Mouse (Mus musculus) CH12.LX (cell line): ENCODE measurements at regions not wholly inside any gene's neighbourhood (a gene's known extent, or its start where the extent isn't known, plus 50 kb on each side); places are given as distances from the start of the nearest gene placed in this dataset.
"Not testable (repeated sequence)": the region's sequence is repeated elsewhere in the genome, so short reads cannot be mapped to it uniquely, and the experiment has no call there.

Source experiments
- CHD2 ChIP-seq: IDR thresholded peaks from 2 replicates; pipeline ENCODE4 v1.6.1; 2011; ENCODE audit warnings: low read length, improper control_type of control experiment
- ELF1 ChIP-seq: IDR thresholded peaks from 2 replicates; pipeline ENCODE4 v1.6.1; 2014; ENCODE audit warnings: low read depth, mild to moderate bottlenecking, inconsistent platforms, low read length, improper control_type of control experiment
- EP300 ChIP-seq: IDR thresholded peaks from 2 replicates; pipeline ENCODE4 v1.6.1; 2011; ENCODE audit warnings: low read length, improper control_type of control experiment
- GABPA ChIP-seq: IDR thresholded peaks from 2 replicates; pipeline ENCODE4 v1.6.1; 2012; ENCODE audit warnings: low read depth, low read length, improper control_type of control experiment, inconsistent platforms; ENCODE audit not compliant: insufficient replicate concordance
- KAT2A ChIP-seq: IDR thresholded peaks from 2 replicates; pipeline ENCODE4 v1.6.1; 2012; ENCODE audit warnings: low read length, improper control_type of control experiment, inconsistent platforms; ENCODE audit not compliant: insufficient replicate concordance
- MEF2A ChIP-seq: IDR thresholded peaks from 2 replicates; pipeline ENCODE4 v1.6.1; 2014; ENCODE audit warnings: low read depth, mild to moderate bottlenecking, inconsistent platforms, low read length, improper control_type of control experiment, borderline replicate concordance
- PAX5 ChIP-seq: IDR thresholded peaks from 2 replicates; pipeline ENCODE4 v1.6.1; 2012; ENCODE audit warnings: low read length, inconsistent platforms, mixed read lengths
- POLR2A ChIP-seq: IDR thresholded peaks from 2 replicates; pipeline ENCODE4 v1.6.1; 2011; ENCODE audit warnings: low read depth, mild to moderate bottlenecking, improper control_type of control experiment, low read length
- ZC3H11A ChIP-seq: IDR thresholded peaks from 2 replicates; pipeline ENCODE4 v1.6.1; 2012; ENCODE audit warnings: low read depth, mild to moderate bottlenecking, inconsistent platforms, low read length, improper control_type of control experiment
- ZKSCAN1 ChIP-seq: IDR thresholded peaks from 2 replicates; pipeline ENCODE4 v1.6.1; 2012; ENCODE audit warnings: low read depth, inconsistent platforms, low read length, improper control_type of control experiment, borderline replicate concordance
- ZNF384 ChIP-seq: IDR thresholded peaks from 2 replicates; pipeline ENCODE4 v1.6.1; 2012; ENCODE audit warnings: low read depth, low read length, improper control_type of control experiment, inconsistent platforms

DNA sequence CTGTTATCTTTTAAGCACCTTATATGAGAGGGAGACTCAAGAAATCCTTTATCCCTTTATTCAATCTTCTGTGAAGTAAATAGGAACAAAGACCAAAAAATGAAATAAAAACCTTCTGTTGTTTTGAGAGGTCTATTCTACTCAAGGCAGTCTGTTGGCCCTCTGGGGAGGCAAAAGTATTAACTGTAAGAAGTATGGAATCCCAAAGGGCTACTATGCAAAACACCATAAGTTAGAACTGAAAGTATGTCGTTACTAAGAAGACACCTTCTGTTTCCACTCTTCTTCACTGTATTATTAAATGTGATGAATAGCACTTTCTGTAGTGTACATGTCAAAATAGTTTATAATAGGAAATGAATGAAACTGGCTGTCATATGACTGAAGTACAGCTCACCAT, 1129.6 kb downstream of the Rpia start:
- not testable (repeated sequence) for TF ChIP-seq GABPA, MEF2A, ZC3H11A, ZNF384, POLR2A, EP300, ELF1, PAX5, KAT2A, CHD2, ZKSCAN1
